Mouse (Mus musculus): Measurements from ENCODE around the gene Gm17359.
"Not testable (repeated sequence)": the region's sequence is repeated elsewhere in the genome, so short reads cannot be mapped to it uniquely, and the experiment has no call there.

Gm17359 gene

DNA sequence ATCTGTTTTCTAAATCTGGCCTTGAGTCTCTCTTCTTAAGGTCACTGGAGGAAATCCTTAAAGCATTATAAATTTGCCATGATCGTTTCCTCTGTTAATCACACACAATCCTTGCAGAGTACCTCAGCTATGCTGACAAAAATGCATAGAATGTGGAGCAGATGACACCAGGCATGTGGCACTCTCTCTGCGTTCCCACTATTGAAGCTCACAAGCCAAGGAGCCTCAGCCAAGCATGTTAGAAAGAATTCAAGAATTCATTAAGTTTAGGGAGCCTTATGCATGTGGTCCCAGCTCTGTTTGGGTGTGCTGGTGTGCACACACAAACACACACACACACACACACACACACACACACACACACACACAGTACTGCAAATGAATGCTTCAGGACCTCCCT, 75.2 kb downstream of the Gm17359 start:
- no peak for DNase-seq (ENCODE audit: extremely low spot score, low spot score)

DNA sequence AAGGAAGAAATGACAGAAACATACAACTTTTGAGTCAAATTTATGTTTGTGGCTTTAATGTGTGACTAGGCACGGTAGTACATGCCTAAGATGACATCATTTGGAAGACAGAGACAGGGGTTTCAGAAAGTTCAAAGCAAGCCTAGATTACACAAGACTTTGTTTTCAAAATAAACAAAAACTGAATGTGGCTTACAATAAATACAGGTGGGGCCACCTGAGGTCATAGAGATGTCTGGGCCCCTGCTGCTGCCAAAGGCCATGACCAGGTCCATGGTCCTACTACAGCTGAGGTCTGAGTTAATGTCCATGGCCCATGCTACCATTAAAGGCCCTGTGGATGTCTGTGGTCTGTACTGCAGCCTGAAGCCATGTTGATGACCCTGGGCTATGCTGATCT, 77.0 kb downstream of the Gm17359 start:
- DNase-seq (ENCODE audit: extremely low spot score, low spot score) = no peak

DNA sequence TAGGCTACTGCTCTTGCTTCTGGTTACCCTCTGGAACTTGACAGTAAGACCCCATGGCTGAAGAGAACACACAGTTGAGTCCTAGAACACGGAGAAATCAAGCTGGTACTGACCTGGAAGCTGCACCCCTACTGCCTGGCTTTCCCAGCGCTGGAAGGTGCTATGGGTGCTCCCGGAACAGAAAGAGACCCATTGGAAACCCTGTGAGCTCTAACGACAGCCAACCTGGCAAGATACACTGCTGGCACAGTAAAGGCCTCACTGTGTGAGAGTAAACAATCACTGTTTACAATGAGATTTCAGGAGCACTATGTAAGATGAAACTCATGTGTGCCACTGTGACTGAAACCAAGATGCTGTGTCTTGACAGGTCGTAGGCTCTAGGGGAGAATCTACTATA, 78.6 kb downstream of the Gm17359 start:
- DNase-seq (ENCODE audit: extremely low spot score, low spot score) = no peak

DNA sequence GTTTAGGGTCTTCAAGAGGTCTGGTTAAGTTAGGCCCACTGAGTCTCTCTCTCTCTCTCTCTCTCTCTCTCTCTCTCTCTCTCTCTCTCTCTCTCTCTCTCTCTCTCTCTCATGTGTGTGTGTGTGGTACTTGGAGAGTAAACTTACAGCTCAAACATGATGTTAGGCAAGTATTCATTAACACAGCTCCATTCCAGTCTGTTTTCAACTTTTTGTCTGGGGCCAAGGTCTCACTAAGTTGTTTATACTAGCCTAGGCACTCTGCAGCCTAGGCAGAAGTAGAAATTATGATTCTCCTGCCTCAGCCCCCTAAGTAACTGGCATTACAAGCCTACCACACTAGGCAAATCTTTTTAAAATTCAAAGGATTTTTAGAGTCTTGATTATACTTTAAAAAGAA, 79.5 kb downstream of the Gm17359 start:
- DNase-seq (ENCODE audit: extremely low spot score, low spot score) = no peak

DNA sequence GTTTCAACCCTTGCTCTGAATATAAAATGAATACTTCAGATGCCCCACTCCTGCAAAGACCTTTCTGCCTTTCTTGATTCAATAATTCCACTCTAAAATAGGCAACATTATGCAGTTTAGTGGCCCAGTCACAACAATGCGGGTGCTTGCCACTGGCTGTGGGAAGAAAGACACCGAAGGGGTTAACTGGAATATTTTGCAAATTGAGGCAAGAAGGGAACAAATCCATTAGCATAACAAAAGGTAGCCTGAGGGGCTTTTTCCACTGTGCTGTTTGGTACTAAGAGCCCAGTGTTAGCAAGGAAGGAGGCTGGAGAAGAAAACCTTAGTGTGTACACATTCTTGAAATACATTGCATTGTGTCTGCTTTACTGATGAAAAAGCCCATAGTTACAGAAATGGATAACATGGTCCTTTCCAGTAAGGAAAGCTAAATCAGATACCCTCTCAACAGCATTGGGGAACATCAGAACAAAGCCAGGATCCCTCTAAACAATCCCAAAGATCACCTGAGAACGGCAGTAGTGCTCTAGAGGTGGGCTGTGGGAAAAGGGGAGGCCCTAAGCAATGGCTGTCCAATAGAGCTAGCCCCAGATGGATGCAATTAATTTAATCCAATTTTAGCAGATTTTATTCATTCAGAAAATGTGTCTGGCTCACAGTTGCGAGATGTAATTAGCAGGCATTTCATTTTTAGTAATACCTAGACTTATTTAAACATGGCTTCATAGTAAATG, 80.7 kb downstream of the Gm17359 start:
- no peak for DNase-seq (ENCODE audit: extremely low spot score, low spot score)

DNA sequence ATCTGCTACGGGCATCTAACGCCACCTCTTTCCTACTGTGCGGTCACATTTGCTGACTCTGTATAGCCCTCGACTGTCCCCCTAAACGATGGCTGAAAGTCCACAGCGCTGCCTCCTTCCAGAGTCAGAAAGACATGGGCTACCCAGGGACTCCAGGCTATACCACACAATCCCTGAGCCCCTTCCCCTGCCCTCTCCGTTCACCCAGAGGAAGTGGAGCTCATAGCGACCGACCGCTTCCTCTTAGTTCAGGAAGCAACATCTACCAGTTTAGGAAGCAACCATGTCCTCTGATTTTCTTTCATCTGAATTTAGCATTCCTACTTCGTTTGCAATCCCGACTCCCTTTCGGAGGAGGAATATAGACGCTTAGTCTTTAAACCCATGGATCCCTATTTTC, 82.5 kb downstream of the Gm17359 start:
- DNase-seq (ENCODE audit: extremely low spot score, low spot score) = no peak

DNA sequence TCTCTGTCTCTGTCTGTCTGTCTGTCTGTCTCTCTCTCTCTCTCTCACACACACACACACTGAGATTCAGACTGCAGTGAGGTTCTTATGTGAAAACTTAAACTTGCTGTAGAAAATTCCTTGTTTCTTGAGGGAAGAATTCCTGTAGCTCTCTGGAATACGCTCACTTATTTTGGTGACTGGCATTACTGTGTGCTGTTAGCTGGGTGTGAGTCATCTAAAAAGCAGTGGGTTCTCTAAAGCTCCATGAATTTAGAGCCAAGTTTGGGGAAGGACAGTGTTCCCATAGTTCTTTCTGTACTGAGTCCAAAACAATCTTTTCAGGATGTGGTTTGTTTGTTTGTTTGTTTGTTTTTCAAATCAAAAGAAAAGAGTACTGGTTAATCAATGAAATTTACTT, 89.0 kb downstream of the Gm17359 start:
- no peak for DNase-seq (ENCODE audit: extremely low spot score, low spot score)

DNA sequence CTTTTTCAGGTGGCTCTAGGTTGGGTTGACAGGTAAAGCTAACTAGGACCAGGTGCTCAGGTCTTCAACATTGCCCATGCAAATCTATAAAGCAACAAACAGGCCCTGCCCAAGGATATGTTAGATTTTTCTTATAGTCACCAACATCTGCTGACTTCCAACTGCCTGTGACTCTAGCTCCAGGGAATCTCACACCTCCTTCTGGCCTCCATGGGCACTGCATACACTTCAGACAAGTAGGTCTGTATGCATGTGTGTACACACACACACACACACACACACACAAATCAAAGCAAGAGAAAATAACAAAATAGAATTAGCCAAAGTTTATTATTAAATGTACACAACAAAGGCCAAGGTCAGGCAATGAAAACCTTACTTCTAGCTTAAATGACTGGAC, 97.1 kb downstream of the Gm17359 start:
- no peak for DNase-seq (ENCODE audit: extremely low spot score, low spot score)

DNA sequence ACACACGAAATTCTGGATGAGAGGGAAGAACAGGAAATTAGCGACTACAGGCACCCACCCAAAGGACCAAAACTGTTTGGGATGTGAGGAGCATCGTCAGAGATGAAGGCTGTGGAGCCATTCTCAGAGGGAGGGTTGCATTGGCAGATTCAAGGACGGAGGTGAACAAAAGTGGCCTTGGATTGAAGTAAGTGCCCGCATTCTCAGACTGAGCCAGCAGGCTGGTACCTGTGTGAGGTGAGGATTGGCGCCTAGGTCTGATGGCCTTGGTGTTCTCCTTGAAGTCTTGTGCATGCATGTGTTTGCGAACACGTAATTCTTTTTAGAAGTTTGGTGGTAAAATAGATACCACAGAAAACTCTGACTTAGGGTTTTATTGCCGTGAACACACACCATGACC, 98.0 kb downstream of the Gm17359 start:
- no peak for DNase-seq (ENCODE audit: extremely low spot score, low spot score)

DNA sequence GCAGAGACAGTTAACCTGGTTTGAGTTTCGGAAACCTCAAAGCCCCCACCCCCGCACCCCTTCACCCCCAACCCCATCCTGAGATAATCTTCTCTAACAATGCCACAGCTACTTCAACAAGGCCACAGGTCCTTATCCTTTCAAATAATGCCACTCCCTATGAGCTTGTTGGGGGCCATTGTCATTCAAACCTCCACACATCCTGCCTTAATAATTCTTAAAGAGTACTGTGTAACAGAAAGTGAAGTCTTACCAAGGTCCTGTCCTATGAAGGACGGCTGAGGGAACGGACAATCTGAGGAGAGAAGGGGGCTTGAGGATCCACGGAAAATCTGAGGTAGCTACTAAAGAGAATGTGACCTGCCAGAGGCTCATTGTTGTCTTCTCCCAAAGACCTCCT, 98.5 kb downstream of the Gm17359 start:
- no peak for DNase-seq (ENCODE audit: extremely low spot score, low spot score)

DNA sequence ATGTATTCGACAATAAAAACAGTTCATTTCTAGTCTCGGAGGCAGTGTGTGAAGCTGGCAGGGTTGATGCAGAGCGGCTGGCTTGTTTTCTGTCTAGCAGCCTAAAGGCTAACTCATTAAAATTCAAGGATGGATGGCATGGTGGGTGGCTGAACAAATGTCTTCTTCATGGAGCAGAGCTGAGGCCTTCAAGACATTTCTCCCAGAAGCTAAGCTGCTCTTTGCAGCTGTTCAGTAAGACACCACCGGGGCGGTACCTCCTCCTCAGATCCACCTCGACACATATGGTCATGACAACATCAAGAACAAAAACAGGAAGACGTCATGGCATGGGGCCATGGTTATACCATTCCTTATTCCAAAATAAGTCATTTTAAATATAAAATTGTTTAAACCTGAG, 99.7 kb downstream of the Gm17359 start:
- no peak for DNase-seq (ENCODE audit: extremely low spot score, low spot score)

DNA sequence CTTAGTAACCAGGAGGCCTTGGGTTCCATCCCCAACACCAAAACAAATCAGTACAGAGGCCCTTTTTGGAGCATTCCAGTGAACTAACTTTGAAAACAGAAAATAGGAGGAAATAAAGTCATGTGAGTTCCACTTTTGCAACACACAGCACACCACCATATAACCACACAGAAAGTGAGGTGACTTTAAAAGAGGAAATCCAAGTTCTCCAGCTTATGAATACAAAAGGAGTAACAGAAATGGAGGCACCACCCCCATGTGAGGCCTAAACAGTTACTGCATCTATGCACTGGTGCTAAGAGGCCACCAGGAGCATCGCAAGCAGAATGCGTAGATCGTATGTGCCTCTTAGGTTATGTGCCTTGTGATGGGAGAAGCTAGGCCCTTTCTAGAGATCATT, 101.8 kb downstream of the Gm17359 start:
- no peak for DNase-seq (ENCODE audit: extremely low spot score, low spot score)

DNA sequence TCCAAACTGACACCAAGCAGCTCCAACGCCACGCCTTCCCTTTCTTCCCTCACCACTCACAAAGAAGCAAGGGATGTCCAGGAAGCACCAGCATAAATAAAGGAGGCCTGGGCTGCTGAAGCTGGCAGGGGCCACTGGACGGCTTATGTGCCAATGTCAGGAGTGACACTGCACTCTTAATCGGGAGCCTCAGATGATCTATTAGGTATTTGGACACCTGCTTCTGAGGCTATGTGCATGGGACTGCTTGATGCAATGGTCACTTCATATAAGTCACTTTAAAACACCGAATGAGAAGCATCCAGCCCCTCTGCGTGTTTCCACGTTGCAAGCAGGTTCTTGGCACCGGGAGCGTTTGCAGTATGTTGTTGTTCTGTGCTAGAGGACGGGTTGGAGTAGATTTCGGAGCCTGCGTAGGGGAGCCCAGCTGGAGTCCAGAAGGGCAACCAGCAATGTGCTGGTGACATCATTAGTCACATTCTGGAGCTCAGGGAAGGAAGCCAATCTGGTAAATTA, 104.6 kb downstream of the Gm17359 start:
- no peak for DNase-seq (ENCODE audit: extremely low spot score, low spot score)

DNA sequence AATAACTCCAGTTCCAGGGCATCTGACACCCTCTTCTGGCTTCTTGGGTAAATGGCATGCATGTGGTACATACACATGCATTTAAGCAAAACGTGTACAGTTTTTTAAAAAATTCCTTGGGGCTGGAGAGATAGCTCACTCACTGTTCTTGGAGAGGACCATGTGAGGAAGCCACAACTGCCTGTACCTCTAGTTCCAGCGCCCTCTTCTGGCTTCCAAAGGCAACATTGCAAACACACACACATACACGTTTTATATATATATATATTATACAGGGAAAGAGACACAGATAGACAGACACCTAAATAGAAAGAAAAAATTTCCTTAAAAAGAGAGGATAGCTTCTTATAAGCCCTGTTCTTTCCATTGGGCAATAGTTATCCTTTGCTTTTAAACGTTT, 107.4 kb downstream of the Gm17359 start:
- no peak for DNase-seq (ENCODE audit: extremely low spot score, low spot score)

DNA sequence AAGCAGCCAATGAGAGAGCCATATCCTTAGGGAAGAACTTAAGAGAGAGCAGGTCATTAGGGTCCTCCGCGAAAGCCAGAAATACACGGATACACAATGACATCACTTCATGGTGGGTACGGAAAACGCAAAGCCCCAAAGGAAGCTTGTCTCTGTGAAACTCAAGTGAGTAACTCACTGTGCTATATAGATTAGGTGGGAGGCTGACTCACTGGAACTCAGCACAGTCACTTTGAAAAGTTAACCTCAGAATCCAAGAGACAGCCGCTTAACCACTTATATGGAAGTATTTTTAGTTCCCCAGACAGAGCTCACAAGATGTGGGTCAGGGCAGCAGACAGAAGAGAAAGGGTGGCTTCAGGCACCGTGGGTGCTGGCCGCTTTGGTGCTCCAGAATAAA, 108.6 kb downstream of the Gm17359 start:
- DNase-seq (ENCODE audit: extremely low spot score, low spot score) = no peak

DNA sequence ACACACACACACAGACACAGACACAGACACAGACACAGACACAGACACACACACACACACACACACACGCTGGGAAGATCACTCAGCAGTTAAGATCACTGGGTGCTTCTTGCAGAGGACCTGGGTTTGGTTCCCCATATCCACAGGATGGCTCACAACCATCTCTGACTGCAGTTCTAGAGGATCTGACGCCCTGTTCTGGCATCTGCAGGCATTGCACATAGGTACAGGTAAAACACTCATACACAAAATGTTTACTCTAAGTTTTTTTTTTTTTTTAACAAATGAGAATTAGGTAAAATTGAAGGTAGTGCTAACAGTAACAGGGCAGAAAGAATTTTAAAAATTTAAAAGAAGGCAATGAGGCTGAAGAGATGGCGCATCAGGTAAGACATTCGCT, 109.7 kb downstream of the Gm17359 start:
- DNase-seq (ENCODE audit: extremely low spot score, low spot score) = no peak

DNA sequence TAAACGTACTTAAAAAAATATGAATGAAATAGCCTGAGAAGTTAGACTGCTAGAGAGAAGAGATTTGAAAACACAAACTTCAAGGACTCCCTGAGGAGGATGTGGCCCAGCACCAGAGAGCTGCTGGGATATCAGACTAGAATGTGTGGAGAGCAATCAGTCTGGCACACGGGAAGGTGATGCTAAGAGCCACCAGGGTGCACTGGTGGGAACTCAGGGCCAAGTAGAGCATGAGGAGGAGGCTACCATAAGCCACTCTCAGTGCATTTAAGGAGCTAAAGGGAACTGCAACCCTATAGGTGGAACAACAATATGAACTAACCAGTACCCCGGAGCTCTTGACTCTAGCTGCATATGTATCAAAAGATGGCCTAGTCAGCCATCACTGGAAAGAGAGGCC, 110.2 kb downstream of the Gm17359 start:
- not testable (repeated sequence) for DNase-seq (ENCODE audit: extremely low spot score, low spot score)

DNA sequence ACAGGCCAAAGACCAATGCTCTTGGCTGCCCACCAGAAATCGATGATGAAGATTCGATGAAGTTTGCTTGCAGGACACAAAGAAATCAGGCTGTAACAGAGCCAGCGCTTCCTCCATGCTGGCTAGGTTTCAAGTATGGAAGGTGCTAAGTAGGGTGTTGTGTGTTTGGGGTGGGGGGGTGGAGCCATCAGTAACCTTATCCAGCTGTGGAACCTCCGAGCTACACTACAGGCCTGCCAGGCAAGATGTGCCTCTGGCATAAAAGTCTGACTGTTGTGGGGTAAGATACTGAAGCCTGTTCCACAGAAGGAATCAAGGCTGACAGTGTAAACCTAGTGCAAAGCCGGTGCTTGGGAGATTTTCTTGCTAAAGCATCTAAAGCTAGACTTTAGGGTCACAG, 112.0 kb downstream of the Gm17359 start:
- DNase-seq (ENCODE audit: extremely low spot score, low spot score) = no peak

DNA sequence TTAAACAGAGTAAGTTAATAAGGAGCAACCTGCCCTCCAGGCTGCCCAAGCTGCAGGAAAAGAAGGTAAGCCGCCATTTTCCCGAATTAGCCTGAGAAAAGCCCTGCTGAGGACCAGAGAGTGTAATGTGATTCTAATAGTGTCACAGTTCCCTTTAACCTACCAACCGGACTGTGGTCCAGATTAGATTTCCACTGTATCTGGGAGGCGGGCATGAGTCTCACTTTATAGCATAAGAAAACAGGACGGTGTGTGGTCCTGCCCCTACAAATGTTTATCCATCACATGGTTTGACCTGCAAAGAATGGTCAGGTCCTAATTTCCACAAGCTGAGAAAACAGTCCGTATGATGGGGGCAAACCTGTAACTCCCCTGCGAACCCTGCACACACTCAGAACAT, 112.9 kb downstream of the Gm17359 start:
- DNase-seq (ENCODE audit: extremely low spot score, low spot score) = no peak

DNA sequence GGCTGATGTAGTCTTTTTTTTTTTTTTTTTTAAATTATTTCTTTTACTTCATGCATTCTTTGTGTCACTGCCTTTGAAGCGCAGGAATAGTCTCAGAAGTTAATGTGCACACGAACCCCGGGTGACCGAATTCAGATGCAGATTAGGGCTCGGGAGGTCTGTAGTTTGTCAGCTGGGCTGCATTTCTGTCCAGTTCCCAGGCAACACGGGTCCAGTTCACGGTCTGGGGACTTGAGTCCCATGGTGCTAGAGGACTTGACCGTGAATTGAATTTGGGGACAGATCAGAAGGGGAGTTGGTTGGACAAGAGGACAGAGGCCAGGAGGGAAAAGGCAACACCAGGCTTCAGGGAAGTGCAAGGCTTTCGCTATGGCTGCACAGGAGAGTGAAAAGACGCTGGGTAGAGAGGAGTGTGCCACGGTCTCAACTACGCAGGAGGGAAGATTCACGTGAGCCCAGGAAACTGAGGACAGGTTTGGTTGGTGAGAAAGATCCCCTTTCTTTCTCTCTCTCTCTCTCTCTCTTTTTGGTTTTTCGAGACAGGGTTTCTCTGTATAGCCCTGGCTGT, 116.3 kb downstream of the Gm17359 start:
- DNase-seq (ENCODE audit: extremely low spot score, low spot score) = peak; percentile 52

DNA sequence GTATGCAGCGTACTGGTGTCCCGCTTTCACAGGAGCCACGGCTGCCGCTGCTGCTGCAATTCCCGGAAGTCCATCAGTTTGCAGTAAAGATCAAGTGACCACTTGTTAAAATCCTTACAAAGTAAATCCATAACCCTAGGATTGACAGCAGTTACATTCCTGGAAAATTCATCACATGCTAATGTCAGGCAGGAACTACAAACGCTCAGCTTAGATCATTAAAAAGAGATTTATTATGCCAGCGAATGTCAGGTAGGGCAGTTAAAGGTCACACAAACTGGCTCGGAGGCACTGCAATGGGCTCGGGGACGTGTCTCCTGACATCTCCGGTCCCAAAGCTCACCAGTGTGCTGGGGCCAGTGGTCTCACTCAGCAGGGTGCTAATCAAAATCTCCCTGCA, 119.3 kb downstream of the Gm17359 start:
- DNase-seq (ENCODE audit: extremely low spot score, low spot score) = peak; percentile 29

DNA sequence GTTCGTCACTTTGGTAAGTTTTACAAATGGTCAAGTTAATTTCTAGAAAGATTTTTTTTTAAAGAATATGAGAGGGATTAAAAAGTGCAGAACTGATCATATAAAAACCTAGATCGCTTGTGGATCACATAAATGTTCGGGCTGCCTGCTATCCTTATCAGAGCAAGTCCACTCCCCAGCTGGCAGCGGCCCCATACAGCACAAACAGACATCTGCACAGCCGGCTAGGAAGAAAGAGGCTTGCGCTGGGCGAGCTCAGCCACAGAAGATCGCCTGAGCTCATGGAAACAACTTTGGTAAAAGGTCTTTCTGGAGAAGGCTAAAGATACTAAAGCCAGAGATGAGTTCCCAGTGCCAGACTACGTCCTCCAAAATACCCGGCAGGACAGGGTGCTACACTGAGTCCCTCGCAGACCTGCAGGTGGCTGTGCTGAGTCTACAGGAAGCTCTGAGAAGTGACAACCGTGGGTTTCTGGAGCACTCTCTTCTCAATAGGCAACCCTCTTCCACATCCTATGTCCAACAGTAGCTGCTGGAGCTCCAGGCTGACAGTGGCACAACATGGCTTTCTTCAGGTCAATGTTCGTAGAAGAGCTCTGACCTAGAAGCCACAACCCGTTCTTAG, 122.3 kb downstream of the Gm17359 start:
- no peak for DNase-seq (ENCODE audit: extremely low spot score, low spot score)

DNA sequence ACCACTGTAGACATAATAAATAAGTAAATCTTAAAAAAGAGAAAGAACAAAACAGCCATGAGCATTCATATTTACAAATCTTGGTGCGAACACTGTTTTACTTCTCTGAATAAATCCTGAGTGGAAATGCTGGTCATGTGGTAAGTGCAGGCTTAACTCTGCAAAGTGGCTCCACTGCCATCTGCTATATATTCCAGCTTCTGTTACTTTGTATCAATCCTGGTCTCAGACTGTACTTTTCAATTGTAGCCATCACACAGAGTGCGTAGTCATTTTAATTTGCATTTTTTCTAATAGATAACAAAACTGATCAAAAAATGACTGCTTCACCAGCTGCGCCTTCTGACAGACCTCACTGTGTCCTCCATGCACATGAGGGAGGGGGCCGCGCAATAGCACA, 133.0 kb downstream of the Gm17359 start:
- DNase-seq (ENCODE audit: extremely low spot score, low spot score) = no peak
